Mouse (Mus musculus) kidney, adult 2 months (tissue): ENCODE measurements around the gene Catsper4.

Experiments used
- CTCF ChIP-seq: fragments of 200-500 bp; conservative IDR thresholded peaks from 2 replicates; pipeline ENCODE4 v1.5.1; 2011; ENCODE audit warnings: low read depth, mild to moderate bottlenecking, control low read depth, low read length, moderate library complexity, mixed read lengths; ENCODE audit not compliant: insufficient read depth, insufficient read length
- POLR2A ChIP-seq: fragments of 200-500 bp; IDR thresholded peaks from one replicate; pipeline ENCODE4 v1.6.1; 2011; ENCODE audit warnings: low read depth, low read length, control low read depth

DNA sequence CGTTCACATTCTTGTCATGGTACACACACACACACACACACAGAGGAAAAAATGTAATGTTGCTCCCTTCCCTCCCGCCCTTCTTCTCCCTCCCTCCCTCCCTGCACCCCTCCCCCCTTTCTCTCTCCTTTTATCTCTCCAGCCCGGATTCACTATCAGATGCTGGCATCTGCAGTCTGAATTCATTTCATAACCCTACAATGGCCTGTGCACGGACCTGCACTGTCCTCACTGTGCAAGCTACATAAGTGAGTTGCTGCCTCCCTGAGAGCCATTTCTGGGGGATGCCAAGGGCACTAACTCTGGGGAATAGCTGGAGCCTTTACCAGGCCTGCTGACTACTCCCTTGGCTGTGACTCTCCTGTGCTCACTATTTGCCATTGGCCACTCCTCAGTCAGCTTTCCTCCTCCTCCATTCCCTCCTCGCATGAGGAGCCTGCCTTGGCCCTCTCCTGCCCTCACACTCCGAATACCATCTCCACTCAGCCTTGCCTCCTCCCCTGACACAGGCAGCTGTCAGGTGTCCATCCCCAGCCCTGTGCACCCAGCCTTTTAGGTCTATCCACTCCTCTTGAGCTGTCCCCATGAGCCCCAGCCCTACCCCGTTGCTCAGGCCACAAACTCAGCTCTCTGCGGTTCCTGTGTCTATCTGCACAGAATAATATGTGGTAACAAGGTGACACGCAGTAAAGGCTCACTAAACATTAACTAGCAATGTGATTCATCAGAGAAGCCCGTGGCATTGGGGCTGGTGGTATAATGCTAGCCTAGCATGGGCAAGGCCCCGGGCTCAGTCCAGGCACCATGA, 4.2 kb downstream of the Catsper4 start:
- no peak for TF ChIP-seq CTCF
- TF ChIP-seq POLR2A, result no peak
